Mouse (Mus musculus): ENCODE measurements at regions not wholly inside any gene's neighbourhood (a gene's known extent, or its start where the extent isn't known, plus 50 kb on each side); places are given as distances from the start of the nearest gene placed in this dataset.
A peak's percentile ranks its signal among the peaks of the same experiment; 100 is the strongest.

DNA sequence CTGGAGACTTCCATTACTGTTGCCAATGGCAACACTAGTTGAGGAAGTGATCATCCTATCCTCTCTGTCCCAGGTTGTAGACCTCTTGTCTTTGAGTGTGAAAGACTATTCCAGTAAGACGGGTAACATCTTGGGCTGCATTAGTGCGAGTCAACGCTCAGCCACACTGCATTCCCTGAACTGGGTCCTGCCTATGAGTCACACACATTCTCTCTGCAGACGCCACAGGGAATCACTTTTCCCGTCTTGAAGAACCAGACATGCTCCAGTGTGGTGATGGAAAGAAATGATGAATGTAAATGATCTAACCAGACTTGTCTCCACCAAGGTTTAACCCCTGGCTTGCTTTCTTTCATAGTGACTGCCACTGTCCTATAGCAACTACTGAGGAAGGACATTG is 199.1 kb upstream of the Maf start:
- DNase-seq (ENCODE audit: low spot score), result no peak

DNA sequence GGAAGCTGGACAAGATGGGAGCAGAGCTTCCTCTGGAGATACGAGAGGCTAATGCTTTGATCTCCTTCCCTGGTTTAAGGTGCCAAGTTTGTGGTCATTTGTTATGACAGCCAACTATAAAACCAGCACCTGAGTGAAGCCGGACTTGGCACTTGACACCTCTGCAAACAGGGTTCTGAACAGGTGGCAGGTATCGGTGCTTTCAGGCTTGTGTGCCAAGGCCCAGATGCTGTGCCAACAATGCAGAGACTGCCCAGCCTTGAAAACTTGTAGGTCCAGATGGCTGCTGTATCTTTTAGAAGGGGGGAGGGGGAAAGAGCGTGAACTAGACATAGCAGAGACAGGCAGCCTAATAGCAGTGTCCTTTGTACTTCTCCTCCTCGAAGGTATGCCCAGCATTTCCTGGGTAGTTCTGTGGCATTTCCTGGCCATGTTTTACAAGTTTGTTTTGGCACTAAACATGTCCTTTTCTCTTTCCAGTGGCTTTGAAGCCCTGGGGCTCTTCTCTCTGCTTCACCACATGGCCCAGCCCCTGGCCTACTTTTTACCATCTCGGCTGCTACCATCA is 196.3 kb upstream of the Maf start:
- DNase-seq (ENCODE audit: low spot score), result no peak

DNA sequence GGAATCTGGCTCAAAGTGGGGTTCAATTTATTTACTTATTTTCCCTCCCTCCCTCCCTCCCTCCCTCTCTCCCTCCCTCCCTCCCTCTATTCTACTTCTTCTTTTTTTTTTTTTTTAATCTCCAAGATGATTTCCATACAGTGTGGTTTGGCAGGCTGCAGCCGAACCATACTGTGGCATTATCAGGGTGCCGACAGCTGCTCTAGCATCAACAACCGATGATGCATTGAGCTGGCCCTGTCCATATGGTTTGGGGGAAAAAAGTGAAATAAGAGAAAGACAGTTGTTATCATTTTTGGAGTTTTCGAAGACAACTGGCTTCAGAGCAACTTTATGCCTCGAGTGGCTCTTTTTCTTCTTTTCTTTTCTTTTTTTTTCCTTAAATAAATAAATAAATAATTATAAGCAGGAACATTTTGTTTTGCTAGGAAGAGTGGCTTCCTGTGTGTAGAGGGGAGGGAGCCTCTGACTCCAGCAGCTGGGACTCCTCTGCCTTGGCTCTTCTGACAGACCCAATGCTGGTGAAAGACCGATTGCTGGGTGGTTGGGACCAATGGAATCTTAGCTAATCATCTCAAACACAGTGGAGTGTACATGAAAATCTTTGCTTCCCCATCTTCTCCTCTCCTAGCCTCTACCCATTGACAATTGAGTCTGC is 190.1 kb upstream of the Maf start:
- DNase-seq (ENCODE audit: low spot score), result peak; percentile 41

DNA sequence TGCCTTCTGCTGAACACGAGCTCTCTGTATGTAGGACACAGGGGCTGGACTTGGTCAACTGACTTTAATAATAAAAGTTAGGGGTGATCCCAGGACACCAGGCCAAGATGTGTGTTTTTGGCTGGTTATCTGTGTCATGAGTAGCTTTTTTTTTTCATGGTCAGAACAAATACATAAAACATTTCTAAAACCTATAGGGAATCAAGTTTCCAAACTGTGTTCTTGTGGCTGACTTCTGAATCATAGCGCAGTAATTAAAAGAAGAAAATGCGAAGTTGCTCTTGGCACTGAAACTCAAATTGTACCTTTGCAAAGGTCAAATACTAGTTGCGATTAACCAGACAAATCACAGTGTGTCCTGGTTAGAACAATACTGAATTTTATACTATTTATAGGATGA is 189.5 kb upstream of the Maf start:
- no peak for DNase-seq (ENCODE audit: low spot score)

DNA sequence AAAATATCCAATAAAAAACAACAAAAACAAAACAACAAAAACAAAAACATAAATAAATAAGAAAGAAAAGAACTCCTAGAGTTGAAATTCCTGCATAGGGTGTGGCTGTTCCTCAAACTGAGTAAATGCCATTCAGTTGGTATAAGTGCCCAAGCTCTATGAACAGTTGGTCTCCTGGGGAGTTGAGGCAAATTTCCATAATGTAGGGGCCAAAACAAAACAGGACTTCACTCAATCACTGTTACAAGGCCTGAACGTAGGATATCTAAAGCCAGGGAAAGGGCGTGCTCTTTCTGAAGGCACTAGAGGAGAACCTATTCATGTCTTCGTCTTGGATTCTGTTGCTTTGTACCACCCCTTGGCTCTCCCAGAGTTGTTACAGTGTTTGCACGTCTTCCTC is 188.5 kb upstream of the Maf start:
- no peak for DNase-seq (ENCODE audit: low spot score)

DNA sequence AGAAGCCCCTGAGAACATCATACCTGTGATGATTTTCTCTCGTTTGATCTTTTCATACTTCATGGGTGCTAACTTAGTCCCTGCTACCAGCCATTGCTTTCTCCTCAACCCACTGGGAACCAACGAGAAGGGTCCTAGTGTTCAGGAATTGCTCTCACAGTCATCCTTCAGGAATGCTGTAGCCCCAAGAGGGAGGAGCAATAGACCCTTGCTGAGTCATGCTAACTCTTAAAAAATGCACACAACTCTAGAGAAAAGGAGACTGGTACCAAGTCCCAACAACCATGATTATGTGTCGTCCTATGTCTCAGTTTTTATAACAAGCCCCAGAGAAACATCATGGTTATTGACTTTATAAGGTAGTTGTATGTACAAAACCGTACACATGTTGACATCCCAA is 180.7 kb upstream of the Maf start:
- no peak for DNase-seq (ENCODE audit: low spot score)

DNA sequence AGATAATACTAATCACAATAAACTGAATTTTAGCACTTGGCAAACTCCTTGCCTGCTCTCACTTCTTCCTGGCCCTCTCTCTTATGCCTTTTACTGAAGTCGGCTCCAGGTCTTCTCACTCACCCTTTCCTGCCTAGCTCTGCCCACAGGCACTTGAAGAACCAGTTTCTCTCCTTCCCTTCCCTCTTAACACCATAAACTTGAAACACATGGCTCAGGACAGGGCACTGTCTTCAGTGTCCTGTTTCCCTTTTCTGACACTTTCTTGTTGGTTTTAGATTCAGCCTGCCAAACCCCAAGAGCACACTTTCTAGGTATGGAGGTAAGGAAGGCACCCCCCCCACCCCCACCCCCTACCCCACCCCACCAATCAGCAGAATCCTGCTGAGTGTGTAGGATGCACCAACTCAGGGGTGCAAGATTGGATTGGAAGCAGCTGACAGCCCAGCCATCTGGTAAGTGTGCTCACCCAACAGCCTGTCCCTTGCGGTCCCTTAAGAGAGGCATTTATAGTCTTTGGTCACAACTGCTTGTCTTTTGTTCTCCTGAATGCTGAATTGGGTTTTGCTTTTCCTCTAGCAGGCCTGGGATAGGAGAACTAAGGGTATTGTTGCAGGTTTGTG is 177.6 kb upstream of the Maf start:
- DNase-seq (ENCODE audit: low spot score), result no peak

DNA sequence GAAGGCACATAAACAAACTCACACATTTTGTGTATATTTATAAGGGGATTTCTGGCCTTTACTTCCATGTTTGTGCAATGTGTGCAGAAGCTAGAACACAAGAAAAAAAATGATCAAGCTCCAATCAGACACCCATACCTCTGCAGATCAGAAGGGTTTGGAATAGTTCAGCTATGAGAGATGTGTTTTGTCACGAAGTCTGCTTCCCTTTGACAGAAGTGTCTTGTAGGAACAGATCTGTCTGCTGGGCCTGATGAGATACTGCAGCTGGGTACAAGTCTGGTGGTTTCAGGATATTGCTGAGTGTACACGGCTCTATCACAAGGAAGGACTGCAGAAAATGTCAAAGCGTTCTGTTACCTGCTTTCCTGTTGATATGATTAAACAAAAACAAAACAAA is 176.2 kb upstream of the Maf start:
- DNase-seq (ENCODE audit: low spot score), result no peak

DNA sequence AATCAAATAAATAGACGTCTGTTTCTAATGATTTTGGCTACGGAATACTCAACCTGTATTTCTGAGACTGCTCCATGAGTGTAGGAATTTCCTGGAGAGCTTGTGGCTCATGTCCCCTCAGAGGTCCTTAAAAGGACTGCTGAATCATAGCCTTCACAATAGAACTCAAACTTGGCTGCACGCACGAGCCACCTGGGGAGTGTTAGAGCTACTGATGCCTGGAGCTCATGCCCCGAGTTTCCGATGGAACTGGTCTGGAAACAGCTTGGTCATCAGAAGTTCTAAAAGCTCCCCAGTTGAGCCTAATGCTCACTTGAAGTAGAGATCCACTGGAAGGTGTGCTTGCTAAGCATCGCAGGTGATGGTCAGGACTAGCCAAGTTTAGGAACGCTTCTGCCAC is 174.3 kb upstream of the Maf start:
- DNase-seq (ENCODE audit: low spot score), result no peak

DNA sequence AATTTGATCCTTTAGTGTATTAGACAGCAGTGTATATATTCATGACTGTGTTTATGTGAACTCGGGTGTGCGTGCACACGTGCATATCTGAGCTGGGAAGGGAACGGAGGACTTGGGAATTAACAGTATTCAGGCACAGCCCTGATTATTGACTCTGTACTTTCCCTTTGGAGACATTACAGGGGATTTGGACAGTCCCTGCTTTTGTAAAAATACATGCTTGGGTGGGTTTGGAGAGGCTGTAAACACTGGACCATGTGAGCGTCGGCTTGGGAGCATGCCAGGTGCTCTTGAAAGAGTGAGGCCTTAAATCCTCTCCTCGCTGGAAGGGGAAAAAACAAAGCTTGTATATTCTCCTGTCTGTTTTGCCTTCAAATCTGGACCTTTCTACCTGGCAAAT is 167.2 kb upstream of the Maf start:
- peak; percentile 54 for DNase-seq (ENCODE audit: low spot score)

DNA sequence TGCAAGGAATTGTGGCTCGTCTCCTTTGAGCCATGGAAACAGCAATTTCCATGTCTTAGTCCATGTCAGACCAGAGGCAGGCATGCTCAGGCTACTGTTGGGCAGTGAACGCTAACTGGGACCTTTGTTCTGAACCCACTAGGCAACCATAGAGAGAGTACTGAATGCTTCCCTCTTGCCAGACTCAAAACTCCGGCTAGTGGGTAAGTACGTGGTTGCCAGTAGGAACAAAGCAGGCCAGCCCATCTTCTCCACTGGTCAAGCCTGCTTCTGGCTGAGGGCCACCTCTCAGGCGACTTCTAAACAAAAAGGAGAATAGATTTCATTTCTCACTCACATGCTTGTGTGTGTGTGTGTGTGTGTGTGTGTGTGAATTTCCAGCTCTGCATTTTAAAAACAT is 163.8 kb upstream of the Maf start:
- no peak for DNase-seq (ENCODE audit: low spot score)

DNA sequence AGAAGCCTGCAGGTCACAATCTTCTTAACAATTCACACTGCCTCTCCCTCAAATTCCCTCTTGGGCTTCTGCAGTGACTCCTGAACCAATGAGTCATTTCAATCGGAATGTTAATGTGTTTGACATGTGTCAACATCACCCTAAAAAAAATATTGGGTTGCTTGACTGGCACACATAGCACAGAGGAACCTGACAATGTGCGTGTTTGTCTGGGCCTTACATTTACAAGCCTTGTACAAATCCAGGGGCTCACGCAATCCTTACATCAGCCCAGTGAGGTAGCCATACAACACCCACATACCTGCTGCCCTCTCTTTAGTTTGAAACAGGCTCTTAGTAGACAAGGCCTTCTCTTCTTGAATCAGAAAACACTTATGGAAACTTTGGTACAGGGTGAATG is 153.8 kb upstream of the Maf start:
- no peak for DNase-seq (ENCODE audit: low spot score)

DNA sequence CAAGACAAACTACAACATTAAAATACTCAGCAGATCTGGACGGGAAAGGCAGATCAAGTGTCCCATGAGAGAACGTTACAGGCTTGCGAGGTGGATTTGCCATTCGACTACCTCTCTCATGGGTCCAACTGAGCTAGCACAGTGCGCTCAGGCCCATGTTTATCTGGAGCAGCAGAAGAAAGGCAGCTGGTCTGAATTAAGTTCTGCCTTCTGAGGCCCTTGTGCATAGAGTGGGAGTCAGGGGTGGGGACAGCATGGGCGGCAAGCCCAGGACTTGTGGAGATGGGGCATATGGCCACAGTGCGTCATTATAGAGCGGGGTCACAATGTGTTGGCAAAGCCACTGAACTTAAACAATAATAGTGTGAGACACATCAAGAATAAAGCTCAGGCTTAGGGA is 151.8 kb upstream of the Maf start:
- DNase-seq (ENCODE audit: low spot score), result peak; percentile 41

DNA sequence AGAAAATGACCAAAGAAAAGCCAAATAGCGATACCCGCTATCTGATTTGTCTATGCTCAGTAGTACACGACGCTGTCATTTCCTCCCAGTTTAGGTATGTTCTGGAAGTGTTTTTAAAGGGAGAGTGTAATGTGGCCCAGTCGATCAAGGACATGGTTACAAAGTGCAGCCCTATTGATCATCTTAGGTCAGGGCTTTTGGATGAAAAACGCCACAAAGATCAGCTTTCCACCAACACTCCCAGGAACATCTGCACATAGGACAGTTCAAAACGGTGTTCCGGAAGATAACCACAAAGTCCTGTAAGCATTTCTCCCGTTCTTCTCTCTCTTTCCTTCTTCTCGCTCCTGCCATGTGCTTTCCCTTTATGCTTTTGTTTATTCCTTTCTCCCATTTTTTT is 149.2 kb upstream of the Maf start:
- no peak for DNase-seq (ENCODE audit: low spot score)

DNA sequence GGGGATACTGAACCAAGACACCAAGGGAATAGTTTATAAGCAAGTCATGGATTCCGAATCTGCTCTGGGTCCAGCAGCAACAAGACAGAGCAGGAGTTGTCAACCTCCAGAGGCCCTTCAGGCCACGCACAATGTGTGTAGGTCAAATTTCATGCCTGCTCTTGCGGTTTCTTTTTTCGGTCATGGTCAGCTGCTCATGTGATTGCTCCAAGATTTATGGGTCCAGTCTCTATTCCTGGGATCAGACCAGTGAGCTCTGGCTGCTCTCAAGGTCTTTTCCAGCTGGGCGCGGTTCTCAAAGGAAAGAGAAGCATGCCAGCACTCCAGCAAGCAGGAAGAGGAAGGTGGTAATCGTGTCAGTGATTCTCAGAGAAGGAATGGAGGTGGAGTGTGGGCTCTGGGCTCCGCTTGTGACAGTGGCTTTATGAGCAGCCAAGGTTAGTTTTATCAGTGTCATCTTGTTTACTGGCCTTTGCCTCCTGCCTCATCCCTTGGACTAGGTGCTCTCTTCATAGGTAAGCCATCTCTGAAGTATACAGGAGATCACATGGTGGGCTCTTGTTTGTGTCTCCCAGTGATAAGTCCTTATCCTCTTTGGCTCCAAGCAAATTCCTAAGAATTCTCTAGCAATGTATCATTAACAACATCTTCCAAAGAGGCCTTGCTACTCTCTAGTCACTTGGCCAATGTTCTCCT is 148.5 kb upstream of the Maf start:
- no peak for DNase-seq (ENCODE audit: low spot score)

DNA sequence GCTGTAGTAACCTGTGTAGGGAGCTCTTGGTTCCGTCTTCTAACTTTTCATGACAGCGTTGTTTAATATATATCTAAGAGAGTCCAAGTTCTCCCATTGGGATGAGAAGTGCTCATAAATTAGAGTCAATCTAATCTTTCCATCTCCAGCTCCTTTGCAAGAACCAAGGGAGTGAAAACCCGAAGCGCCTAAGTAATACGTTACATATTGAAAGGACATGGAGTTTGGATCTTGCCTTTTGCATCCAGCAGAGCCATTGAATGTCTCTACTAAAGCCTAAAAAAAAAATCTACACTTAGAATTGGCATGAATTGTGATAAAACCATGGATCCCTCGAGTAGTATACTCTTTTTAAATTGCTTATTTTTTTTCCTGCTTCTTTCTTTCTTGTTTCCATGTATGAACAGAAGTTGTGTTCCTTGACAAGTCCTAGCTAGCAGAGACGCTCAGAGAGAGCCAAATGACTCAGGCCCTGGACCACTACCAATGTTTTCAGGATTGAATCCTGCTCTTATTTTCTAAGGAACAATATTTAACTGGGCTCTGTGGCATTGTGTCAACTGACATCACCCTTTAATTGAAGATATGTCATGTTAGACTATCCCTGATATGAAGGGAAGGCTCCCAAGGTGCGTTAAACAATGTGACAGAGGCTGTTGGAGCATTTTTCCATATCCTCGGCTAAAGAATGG is 146.8 kb upstream of the Maf start:
- no peak for DNase-seq (ENCODE audit: low spot score)

DNA sequence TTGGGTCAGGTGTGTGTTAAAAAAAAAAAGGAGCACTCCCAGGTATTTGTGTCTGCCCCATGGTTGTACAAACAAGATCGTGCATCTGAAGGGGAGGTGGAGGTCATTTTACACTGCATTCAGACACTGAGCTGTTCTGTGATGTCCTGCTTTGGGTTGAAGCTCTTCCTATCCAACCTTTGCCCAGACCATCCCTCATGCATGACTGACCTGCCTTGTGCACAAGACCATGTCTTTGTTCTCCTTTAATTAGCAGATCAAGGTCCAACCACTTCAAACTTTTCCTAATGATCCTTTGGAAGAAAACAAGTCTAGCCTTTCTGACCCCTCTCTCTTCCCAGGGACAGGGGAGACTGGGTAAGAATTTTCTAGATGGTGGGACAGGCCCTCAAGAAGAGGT is 143.0 kb upstream of the Maf start:
- DNase-seq (ENCODE audit: low spot score), result no peak

DNA sequence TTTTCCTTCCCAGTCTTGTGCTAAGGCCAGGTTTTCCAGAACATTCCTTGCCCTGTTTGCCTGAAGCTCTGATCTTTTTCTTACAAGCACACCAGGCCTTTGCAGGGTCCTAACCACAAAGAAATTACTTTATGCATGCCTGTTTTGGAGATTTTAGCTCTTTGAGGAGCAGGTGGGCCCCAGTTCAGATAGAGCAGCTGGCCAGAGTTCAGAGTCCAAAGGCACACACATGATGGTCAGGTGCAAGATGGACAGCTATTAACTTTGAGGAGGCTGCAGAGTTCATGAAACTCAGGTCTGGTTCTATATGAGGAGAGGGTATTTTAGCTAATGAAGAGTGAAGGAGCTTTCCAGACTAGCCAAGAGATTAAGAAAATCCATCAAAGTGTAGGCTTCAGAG is 125.8 kb upstream of the Maf start:
- no peak for DNase-seq (ENCODE audit: low spot score)

DNA sequence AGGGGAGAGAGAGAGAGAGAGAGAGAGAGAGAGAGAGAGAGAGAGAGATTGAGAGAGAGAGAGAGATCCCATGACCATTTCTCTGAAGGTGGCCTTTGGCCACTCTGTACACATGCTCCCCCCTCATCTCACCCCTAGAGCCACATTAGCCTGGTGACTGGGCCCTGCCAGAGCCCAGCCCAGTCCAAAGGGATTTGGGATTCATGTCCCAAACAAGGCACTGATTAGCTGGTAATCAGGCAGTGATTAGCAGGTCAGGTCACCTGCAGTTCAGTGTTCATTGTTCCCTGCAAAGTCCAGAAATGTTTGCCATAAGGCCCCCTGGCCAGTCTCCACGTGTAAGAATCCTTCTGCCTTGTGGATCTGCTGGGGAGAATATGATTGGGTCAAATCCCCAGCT is 124.1 kb upstream of the Maf start:
- DNase-seq (ENCODE audit: low spot score), result no peak

DNA sequence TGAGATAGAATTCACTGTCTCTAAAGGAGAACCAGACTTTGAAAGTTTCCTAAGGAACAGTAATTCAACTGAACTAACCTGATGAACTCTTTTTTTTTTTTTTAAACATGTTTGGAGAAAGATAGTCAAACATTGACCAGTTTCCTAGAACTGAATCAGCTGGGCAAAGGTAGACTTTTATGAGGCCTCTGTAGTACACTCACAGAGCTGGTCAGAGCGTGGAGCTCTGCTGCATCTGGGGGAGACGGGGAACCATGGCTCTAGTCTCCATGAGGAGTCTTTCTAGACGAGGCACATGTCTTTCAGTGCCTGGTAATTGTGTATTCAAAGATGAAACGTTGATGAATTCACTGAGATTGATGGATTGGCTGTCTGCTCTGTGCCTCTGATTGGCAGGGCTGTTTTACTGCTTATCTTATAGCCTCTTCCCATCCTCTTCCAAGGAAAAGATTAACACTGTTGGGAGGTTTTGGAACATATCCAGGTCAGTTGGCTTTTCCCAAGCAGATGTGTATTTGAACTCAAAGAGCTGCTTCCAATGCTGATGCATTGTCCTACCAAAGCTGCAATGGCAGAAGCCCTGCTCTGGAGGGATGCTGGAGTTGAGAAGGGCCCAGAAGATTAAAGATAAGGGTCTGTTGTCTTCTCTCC is 122.5 kb upstream of the Maf start:
- no peak for DNase-seq (ENCODE audit: low spot score)

DNA sequence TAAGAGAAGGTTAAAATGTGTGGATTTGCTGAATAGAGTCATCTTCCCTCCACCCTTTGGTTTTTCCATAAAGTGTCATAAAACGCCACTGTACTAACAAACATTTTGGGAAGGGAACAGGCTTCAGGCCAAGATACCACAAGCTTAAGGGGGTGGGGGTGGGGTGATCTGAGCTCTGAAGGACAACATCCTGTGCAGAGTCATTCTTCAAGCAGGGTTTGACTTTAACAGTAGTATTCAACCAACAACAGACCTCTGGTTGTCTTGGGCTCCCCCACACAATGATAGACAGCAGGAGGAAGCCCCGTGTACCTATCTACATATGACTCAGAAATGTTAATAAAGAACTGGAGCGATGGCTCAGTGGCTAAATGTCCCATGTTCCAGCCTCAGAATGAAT is 118.9 kb upstream of the Maf start:
- no peak for DNase-seq (ENCODE audit: low spot score)

DNA sequence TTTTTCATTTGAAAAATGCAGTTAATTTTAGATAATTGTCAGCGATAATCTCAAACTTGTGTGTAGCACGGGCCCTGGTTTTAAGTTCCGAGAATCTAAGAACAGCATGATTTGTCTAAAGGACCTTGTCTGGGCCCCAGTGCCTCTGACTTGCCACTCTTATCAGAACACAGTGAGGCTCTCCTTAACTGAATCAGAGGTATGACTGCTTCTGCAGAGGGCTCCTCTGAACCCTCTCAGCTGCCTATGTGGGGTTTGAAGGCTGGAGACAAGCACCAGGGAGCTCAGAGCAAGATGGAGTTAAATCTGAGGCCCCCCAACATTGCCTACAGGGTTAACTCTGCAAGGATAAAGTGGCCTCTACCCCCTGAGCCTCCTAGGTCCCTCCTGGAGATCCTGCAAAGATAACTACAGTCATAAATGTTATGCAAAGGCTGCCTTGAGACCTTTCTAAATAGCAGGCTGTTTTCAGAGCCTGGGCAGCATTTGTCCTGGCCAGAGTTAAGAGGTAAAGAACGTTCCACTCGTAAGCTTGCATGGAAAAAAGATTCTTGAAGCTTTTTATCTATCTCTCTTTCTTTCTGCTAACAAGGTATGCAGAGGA is 118.4 kb upstream of the Maf start:
- DNase-seq (ENCODE audit: low spot score), result no peak

All from testis, postnatal 10 days (tissue).